Mouse (Mus musculus): ENCODE results near the gene Lrfn4. TPM values are rescaled to one million over a fixed set of nuclear protein-coding genes. Genes with fewer than 3 reads are reported as not detected.

Lrfn4 gene
- polyA plus RNA-seq (2012; rRNA removed), result 49.3 and 50.7 TPM in 2 replicates

GRCm38 (mm10) chr19:4615151-4616093, at the start of gene Lrfn4:
TSS of gene Lrfn4 (minus strand) at chr19:4615667.

DNA sequence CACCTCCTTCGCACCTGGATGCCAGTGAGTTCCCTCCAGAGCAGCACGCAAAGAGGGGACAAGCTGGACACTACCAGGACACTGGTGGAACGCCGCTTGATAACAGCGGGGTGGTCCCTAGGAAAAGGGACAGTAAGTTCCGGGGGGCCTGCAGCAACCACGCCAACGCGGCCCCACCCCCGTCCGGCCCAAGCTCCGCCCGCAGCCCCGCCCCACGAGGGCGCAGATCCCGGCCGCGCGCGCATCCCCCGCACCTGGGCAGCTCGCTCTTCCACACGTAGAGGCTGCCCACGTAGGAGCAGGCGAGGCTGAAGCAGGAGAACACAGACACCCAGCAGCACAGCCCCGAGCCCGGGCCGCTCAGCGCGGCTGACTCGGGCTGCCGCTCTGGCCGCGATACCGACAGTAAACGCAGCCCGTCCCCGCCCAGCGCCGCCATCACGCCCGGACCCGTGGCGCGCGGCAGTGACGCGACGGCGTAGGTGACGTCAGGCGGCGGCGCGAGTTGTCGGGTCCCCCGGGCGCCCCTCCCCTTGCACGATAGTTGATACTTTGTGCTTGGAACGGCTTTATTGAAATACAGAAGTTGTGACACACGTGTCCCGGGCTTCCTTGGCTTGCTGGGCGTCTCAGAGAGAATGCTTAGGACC, 9.8 kb upstream of the Lrfn4 start, which contains the start of gene Rce1:
TSS of gene Rce1 (minus strand) at position 463 of the 650 bp plus-strand sequence.

Other genes with a start within 250 kb of the Lrfn4 start
- 56.7 and 88.6 TPM in 2 replicates for gene Kdm2a, start 217.4 kb downstream of the Lrfn4 start, polyA plus RNA-seq (2012; rRNA removed)
- gene Rhod, start 176.2 kb downstream of the Lrfn4 start, polyA plus RNA-seq (2012; rRNA removed), result 10.2 and 16.9 TPM in 2 replicates
- gene Syt12, start 138.2 kb downstream of the Lrfn4 start, polyA plus RNA-seq (2012; rRNA removed), result 0.84 and 0.85 TPM in 2 replicates
- gene 2010003K11Rik, start 117.1 kb downstream of the Lrfn4 start, polyA plus RNA-seq (2012; rRNA removed), result not detected in 2 replicates
- 7.6 and 12.2 TPM in 2 replicates for gene Pcx, start 105.2 kb downstream of the Lrfn4 start, polyA plus RNA-seq (2012; rRNA removed)
- 53.9 and 64.4 TPM in 2 replicates for gene Rce1, start 10.0 kb upstream of the Lrfn4 start, polyA plus RNA-seq (2012; rRNA removed)
- 0.68 and 1.4 TPM in 2 replicates for gene Gm960, start 83.0 kb upstream of the Lrfn4 start, polyA plus RNA-seq (2012; rRNA removed)
- gene Sptbn2, start 95.5 kb upstream of the Lrfn4 start, polyA plus RNA-seq (2012; rRNA removed), result 15.7 and 24.4 TPM in 2 replicates
- gene Rbm4b, start 140.8 kb upstream of the Lrfn4 start, polyA plus RNA-seq (2012; rRNA removed), result 41.5 and 71.8 TPM in 2 replicates
- gene Rbm4, start 178.2 kb upstream of the Lrfn4 start, polyA plus RNA-seq (2012; rRNA removed), result 99.0 and 147 TPM in 2 replicates
- 32.2 and 53.0 TPM in 2 replicates for gene Gm21992, start 195.9 kb upstream of the Lrfn4 start, polyA plus RNA-seq (2012; rRNA removed)
- 59.1 and 70.7 TPM in 2 replicates for gene Rbm14, start 196.0 kb upstream of the Lrfn4 start, polyA plus RNA-seq (2012; rRNA removed)
- gene Ccs, start 223.7 kb upstream of the Lrfn4 start, polyA plus RNA-seq (2012; rRNA removed), result 49.6 and 64.8 TPM in 2 replicates
- 0.10 and 0.13 TPM in 2 replicates for gene Ccdc87, start 223.7 kb upstream of the Lrfn4 start, polyA plus RNA-seq (2012; rRNA removed)
- 27.4 and 31.9 TPM in 2 replicates for gene Ctsf, start 239.5 kb upstream of the Lrfn4 start, polyA plus RNA-seq (2012; rRNA removed)